Mouse (Mus musculus) 3134 (cell line): ENCODE data around the gene Bud31.
"Not testable (repeated sequence)": the region's sequence is repeated elsewhere in the genome, so short reads cannot be mapped to it uniquely, and the experiment has no call there.

Experiments
- DNase-seq: peaks from one replicate; pipeline ENCODE4 v3.0.0-alpha.2; 2011; ENCODE audit warnings: low spot score; ENCODE audit not compliant: insufficient read length; ENCODE audit errors: extremely low read depth

Gene Bud31

GRCm38 (mm10) chr5:145126580-145126979, 13.6 kb upstream of the Bud31 start:
- no peak for DNase-seq

DNA sequence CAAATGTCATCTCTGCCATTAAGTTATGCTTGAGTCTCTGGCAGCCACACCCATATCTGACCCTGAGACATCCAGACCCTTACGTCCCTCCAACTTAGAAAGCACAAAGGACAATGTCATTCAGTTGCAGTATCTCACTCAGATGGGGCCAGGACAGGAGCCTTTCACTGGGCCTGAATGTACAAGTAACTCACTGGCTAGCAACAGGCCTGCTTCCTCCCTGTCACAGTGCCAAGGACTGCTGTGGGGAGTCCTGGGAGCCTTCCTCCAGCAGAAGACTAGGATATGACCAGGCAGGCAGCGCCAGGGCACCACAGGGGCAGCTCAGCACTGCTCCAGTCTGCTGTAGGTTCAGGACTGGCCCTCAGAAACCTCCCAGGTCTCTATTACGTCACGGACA, 11.0 kb upstream of the Bud31 start:
- DNase-seq, result no peak

DNA sequence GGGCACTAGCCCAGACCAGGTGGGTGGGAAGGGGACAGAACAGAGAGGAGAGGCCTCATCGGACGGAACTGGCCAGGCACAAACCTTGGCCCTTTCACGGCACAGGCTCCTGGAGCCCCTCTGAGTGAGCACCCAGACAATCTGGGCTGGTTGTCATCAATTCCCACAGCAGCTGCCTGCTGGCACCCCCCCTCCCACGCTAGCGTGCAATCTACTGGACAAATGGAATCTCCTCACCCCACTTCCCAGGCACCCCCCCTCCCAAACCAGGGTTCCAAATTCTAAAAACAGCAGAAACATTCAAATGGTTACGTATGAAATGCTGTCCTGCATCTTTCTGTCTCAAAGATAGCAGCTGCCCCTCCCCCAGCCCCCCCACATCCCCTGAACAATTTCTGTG, 10.4 kb upstream of the Bud31 start:
- DNase-seq, result not testable (repeated sequence)

DNA sequence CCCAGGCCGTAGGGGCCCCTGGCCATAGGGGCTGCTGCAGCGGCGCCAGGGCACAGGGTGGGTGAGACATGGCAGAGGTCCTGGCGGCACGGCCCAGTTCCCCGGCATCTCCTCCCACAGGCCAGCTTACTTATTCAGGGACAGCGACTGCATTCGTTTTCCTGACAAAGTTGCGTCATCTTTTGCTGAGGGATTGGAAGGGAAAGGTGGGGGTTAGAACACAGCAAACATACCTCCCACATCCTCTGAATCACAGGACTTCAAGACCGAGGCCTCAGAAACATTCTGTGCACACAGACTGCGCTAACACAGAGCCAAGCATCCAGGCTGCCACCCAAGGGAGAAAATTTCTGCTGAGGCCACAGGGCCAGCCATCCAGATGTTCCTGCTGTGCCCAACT, 10.0 kb upstream of the Bud31 start:
- DNase-seq, result peak; percentile 51

GRCm38 (mm10) chr5:145130995-145131394, 9.2 kb upstream of the Bud31 start:
- DNase-seq, result no peak

GRCm38 (mm10) chr5:145133275-145133674, 6.9 kb upstream of the Bud31 start:
- DNase-seq, result not testable (repeated sequence)

GRCm38 (mm10) chr5:145138836-145139235, 1.3 kb upstream of the Bud31 start:
- DNase-seq, result no peak

DNA sequence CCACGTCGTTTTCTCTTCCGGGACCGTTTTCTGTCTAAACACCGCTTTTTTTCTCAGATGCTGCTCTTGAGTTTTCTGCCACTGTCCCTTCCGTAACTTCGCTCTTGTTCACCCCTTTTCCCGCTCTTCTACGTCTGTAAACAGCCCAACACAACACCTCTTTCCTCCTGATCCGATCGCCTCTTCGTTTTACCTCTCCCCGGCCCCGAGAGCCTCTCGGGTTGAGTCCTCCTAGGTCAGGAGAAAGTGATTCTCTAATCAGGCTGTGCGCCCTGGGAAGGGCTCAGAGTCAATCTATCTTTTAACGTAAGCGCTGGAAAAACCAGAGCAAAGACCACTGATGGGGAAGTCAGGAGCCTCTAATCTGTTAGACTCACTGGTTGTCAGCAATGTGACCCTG, 449 bp downstream of the Bud31 start:
- no peak for DNase-seq

- DNase-seq, result no peak
These were observed 7.6 kb downstream of the Bud31 start for GRCm38 (mm10) chr5:145147748-145148147.

GRCm38 (mm10) chr5:145149294-145149693, 9.1 kb downstream of the Bud31 start:
- DNase-seq, result no peak

DNA sequence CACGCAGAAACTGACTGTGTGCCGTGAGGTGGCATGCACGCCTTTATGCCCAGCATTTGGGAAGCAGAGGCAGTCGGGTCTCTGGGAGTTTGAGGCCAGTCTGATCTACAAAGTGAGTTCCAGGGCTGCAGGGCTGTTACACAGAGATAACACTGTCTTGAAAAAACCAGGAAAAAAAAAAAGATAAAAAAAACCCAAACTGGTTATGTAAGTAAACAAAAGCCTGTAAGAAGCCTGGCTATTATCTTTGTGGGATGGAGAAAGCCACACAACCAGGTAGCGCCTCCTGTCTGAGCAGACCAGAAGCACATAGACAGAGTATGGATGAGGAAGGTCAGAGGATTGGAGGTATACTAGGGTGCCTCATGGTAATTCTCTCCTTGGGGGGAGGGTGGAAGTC, 12.5 kb downstream of the Bud31 start:
- DNase-seq, result no peak

- DNase-seq, result no peak
These were observed 21.2 kb downstream of the Bud31 start for GRCm38 (mm10) chr5:145161361-145161760.

DNA sequence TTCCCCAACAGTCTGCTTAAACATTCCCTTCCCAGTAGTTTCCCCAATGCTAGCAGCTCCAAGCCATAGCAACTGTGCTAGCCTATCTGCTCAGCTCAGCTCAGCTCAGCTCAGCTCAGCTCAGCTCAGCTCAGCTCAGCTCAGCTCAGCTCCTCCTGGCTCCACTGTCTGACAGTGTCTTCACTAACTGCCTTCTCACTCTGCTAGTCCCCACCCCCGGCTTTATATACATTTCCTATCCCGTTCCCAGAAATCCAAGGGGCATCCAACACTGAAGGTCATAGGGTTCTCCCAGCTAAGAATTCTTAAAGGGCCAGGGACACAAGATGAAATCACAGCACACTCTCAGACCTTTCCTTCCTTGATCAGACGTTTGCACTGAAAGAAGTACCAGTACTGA, 24.5 kb downstream of the Bud31 start:
- no peak for DNase-seq

- DNase-seq, result no peak
These were observed 25.0 kb downstream of the Bud31 start for GRCm38 (mm10) chr5:145165184-145165583.

GRCm38 (mm10) chr5:145166536-145167305, 26.6 kb downstream of the Bud31 start, which contains the start of the genes Ptcd1 and Cpsf4:
Gene Ptcd1 (minus strand): TSS chr5:145167108.
Gene Cpsf4 (plus strand): TSS chr5:145167213.
- peak; percentile 93 for DNase-seq

DNA sequence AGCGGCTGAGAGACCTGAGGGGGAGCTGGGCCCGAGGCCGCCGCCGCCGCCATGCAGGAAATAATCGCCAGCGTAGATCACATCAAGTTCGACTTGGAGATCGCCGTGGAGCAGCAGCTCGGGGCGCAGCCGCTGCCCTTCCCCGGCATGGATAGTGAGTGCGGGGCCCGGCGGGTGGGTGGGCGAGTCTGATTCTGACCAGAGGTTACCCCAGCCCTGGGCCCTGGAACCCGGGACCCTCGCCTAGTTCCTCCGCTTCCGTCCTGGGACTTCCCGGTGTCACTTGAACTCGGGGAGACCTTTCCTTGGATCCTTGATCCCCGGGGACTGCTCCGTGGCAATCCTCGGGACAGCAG, 27.1 kb downstream of the Bud31 start:
- DNase-seq, result no peak

DNA sequence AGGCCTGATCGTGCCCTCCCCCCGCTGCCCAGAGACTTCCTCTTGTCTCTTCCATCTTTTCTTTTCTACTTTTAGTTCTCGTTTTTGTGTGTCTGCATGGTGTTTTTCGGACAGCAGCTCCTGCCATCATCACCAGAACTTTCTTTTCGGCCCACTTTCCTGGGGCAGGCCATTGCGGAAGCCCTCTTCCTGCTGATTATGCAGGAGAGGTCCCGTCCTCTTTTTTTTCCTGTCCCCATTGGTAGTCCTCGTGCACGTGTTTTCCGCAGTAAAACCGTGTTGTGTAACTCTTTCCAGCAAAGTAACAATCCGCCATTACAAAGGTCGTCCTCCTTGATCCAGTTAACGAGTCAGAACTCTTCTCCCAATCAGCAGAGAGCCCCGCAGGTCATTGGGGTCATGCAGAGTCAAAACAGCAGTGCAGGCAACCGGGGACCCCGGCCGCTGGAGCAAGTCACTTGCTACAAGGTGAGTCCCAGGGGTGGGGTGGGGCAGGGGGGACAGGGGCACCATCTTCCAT, 38.4 kb downstream of the Bud31 start:
- no peak for DNase-seq

DNA sequence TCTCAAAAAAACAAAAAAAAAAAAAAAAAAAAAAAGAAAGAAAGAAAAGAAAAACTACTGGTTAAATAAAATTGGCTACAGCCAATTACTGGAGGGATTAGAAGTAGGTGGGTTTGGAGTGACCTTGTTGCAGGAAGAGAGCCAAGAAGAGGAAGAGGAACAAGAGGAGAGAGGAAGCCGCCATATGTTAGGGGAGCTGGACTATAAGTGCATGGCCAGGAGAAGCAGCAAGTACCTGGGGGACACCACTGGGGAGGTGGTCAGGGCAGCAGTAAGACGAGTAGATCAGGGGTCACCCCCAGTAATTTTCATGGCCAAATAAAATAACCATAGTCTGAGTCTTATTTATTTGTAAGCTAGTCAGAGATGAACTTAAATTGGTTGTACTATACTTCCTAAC, 45.1 kb downstream of the Bud31 start:
- no peak for DNase-seq

- DNase-seq, result no peak
These were observed 49.3 kb downstream of the Bud31 start for GRCm38 (mm10) chr5:145189416-145189815.

- no peak for DNase-seq
These were observed 50.2 kb downstream of the Bud31 start for GRCm38 (mm10) chr5:145190373-145190772.

- peak; percentile 96 for DNase-seq
These were observed 51.0 kb downstream of the Bud31 start for GRCm38 (mm10) chr5:145190875-145191798.
